ENCODE assay signal across 7 mouse cellular contexts in genomic region chr9:121403157-121403671, GRCm38 (mm10).
DNase-seq lines count a peak whose midpoint lies in the region; ATAC-seq lines count a peak whose summit lies in the region.

No protein-coding gene starts in this region.

- H3K36me3 ChIP-seq in forebrain, embryonic 13.5 days (ENCODE audit: poor library complexity, severe bottlenecking), result peaks cover 4% of the 10 kb centered on the region; the same call in 1 of the 2 replicates
- no peaks in the 10 kb centered on the region for H3K36me3 ChIP-seq in intestine, embryonic 14.5 days (ENCODE audit: control insufficient read depth, insufficient read depth, low read length)
- H3K36me3 ChIP-seq in neural tube, embryonic 11.5 days (ENCODE audit: control insufficient read depth, insufficient read depth, low read length), result no peaks in the 10 kb centered on the region

- no peaks in the 10 kb centered on the region for H3K27me3 ChIP-seq in forebrain, embryonic 13.5 days
- no peaks in the 10 kb centered on the region for H3K27me3 ChIP-seq in intestine, embryonic 14.5 days (replicated peaks; ENCODE audit: control insufficient read depth, insufficient read depth, low read length)
- no peaks in the 10 kb centered on the region for H3K27me3 ChIP-seq in neural tube, embryonic 11.5 days (ENCODE audit: control insufficient read depth, insufficient read depth, low read length)

- peak overlapping the region; percentile 60 for H3K4me2 ChIP-seq in forebrain, embryonic 13.5 days
- H3K4me2 ChIP-seq in intestine, embryonic 14.5 days (ENCODE audit: low read length), result peak overlapping the region; percentile 48
- H3K4me2 ChIP-seq in neural tube, embryonic 11.5 days (ENCODE audit: low read depth), result peak overlapping the region; percentile 28

- DNase-seq in ZHBTc4 (ENCODE audit: low read depth, low spot score), result peak; percentile 66
- DNase-seq in intestine, embryonic 14.5 days (ENCODE audit: low spot score), result peak; percentile 83
- peak; percentile 91 for DNase-seq in left cerebral cortex, postnatal 4 days
- DNase-seq in neural tube, embryonic 11.5 days (ENCODE audit: low spot score), result peak; percentile 81
- DNase-seq in gastrocnemius, adult 8-10 months (ENCODE audit: low spot score in 2 of 2), result no peak

- H3K9me3 ChIP-seq in forebrain, embryonic 13.5 days (replicated peaks), result no peaks in the 10 kb centered on the region
- H3K9me3 ChIP-seq in intestine, embryonic 14.5 days (ENCODE audit: control insufficient read depth, low read length), result no peaks in the 10 kb centered on the region
- no peaks in the 10 kb centered on the region for H3K9me3 ChIP-seq in neural tube, embryonic 11.5 days (ENCODE audit: control insufficient read depth, low read length)

- WGBS in forebrain, embryonic 13.5 days, result 18% methylated on average over 16 of the region's 16 CpGs
- 16% methylated on average over 16 of the region's 16 CpGs for WGBS in intestine, embryonic 14.5 days
- 33% methylated on average over 16 of the region's 16 CpGs for WGBS in neural tube, embryonic 11.5 days

- ATAC-seq in cerebellum, adult (ENCODE audit: insufficient number of reproducible peaks, low FRiP score, low TSS enrichment), result peak; percentile 65
- ATAC-seq in forebrain, embryonic 13.5 days, result peak; percentile 87
- ATAC-seq in intestine, embryonic 14.5 days (replicated peaks; ENCODE audit: low FRiP score, low TSS enrichment, low read depth), result peak; percentile 82
- peak; percentile 84 for ATAC-seq in neural tube, embryonic 11.5 days (ENCODE audit: insufficient read depth, low FRiP score, low TSS enrichment)

- peak overlapping the region; percentile 89 for H3K27ac ChIP-seq in forebrain, embryonic 13.5 days
- peak overlapping the region; percentile 64; the same call in 1 of the 2 replicates for H3K27ac ChIP-seq in intestine, embryonic 14.5 days (ENCODE audit: low read depth)
- H3K27ac ChIP-seq in neural tube, embryonic 11.5 days (ENCODE audit: low read depth, low read length), result peak overlapping the region; percentile 75

- intact Hi-C loops in left cerebral cortex, postnatal 4 days (cut with DNase I), result no loop called here

- H3K4me3 ChIP-seq in forebrain, embryonic 13.5 days, result peak overlapping the region; percentile 43
- H3K4me3 ChIP-seq in intestine, embryonic 14.5 days (ENCODE audit: low read depth, low read length), result peak overlapping the region; percentile 25
- H3K4me3 ChIP-seq in neural tube, embryonic 11.5 days (ENCODE audit: low read depth, low read length), result peak overlapping the region; percentile 18; the same call in 1 of the 2 replicates

- H3K9ac ChIP-seq in forebrain, embryonic 13.5 days, result peak overlapping the region; percentile 67
- no peak overlapping the region for H3K9ac ChIP-seq in intestine, embryonic 14.5 days (ENCODE audit: low read length)
- peak overlapping the region; percentile 29; the same call in 1 of the 2 replicates for H3K9ac ChIP-seq in neural tube, embryonic 11.5 days (ENCODE audit: low read length)

- peaks cover 75% of the 10 kb centered on the region for H3K4me1 ChIP-seq in forebrain, embryonic 13.5 days
- H3K4me1 ChIP-seq in intestine, embryonic 14.5 days (replicated peaks; ENCODE audit: control insufficient read depth, insufficient read depth, low read length), result peaks cover 8% of the 10 kb centered on the region; the same call in 1 of the 2 replicates
- peaks cover 3% of the 10 kb centered on the region; the same call in 1 of the 2 replicates for H3K4me1 ChIP-seq in neural tube, embryonic 11.5 days (ENCODE audit: control insufficient read depth, insufficient read depth, low read length)

Comparison
In these comparisons a context has a peak if more than half of its experiments do, and no peak if none do; other contexts are left out.
1. DNase-seq: peak in ZHBTc4 (single experiment), intestine, embryonic 14.5 days (single experiment), left cerebral cortex, postnatal 4 days (single experiment) and neural tube, embryonic 11.5 days (single experiment); none in gastrocnemius, adult 8-10 months (0 of 2).
2. Peak in every context shown above with its lines, with median percentiles within 50 percentile points of each other: ATAC-seq, H3K27ac ChIP-seq, H3K4me2 ChIP-seq and H3K4me3 ChIP-seq.